Mouse (Mus musculus) neutrophil, adult 59 days (primary cell): ENCODE measurements around the gene Klhdc3. TPM values are rescaled to one million over a fixed set of nuclear protein-coding genes. Genes with fewer than 3 reads are reported as not detected.

Source experiments
- total RNA-seq, 2 experiments: library from RNA; stranded (reverse); gene quantifications; 1 replicate in 1 of 2; 2 replicates in 1 of 2; pipeline ENCODE4 v1.2.4; 2023

Klhdc3 gene
- total RNA-seq: 10 to 100 TPM; 48.5 to 51.8 TPM

GRCm38 (mm10) chr17:46680760-46681373 is at the start of gene Klhdc3:
TSS of gene Klhdc3 (minus strand) at chr17:46680914.

GRCm38 (mm10) chr17:46728904-46729318 is 48.2 kb upstream of the Klhdc3 start, which contains the start of gene Gnmt:
TSS of gene Gnmt (minus strand) at chr17:46729168.

DNA sequence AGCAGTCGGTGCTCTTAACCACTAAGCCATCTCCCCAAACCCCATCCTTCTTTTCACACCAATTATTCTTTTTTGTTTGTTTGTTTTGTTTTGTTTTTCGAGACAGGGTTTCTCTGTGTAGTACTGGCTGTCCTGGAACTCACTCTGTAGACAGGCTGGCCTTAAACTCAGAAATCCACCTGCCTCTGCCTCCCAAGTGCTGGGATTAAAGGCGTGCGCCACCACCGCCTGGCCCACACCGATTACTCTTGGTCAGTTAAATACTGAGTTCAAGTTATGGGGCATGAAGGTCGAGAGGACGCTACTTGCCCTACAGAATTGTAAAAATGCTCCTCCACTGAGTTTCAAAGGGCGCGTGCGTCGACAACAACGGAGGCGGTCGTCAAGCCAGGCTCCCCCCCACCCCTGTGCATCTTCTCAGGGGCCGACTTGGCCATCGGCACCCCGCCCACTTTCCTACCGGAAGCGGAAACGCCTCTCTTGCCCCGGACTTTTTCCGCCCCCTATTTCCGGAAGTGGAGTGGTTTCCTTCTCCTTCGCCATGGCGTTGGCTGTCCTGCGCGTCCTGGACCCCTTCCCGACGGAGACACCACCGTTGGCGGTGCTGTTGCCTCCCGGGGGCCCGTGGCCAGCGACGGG is 30.4 kb upstream of the Klhdc3 start, which contains the start of gene Pex6:
Pex6 (plus strand) TSS at position 505 of the 639 bp plus-strand sequence.

GRCm38 (mm10) chr17:46704887-46705835 is 24.4 kb upstream of the Klhdc3 start, which contains the start of gene Ppp2r5d:
TSS of gene Ppp2r5d (minus strand) at chr17:46705111.

GRCm38 (mm10) chr17:46678416-46678815 is 2.3 kb downstream of the Klhdc3 start, which contains the start of gene Mea1:
TSS of gene Mea1 (plus strand) at chr17:46678793.

DNA sequence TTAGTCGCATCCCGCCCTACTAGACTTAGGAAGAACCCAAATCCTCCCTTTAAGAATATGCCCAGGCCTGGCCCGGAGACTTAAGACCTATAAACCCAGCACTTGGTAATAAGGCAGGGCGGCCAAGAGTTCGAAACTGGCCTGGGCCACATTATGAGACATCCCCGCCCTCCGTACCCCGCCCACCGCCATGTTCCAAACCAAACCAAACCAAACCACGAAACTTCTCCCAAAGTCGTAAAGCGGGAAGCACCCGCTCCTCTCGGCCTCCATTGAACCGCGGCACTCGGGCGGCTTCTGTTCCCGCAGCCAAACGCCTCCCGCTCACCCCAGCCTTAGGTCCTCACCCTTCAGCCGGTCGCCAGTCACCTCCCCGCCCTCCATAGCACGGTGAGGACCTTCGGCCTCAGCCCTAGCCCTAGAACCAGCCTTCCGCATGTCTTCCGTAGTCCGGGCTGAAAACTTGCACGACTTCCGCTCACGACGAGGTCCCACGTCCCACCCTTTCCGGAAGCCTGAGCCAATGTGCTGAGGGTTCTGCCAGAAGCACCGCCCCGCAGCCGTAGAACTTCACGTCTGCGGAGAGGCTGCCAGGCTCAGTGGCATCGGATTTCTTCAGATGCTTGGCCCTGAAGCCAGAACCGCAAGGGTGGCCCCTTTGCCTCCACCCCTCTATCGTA is 6.7 kb downstream of the Klhdc3 start, which contains the start of gene Rrp36:
Rrp36 (minus strand) TSS at position 503 of the 680 bp plus-strand sequence.

GRCm38 (mm10) chr17:46650232-46651031 is 30.3 kb downstream of the Klhdc3 start, which contains the start of gene Cul7:
TSS of gene Cul7 (plus strand) at chr17:46650337.

DNA sequence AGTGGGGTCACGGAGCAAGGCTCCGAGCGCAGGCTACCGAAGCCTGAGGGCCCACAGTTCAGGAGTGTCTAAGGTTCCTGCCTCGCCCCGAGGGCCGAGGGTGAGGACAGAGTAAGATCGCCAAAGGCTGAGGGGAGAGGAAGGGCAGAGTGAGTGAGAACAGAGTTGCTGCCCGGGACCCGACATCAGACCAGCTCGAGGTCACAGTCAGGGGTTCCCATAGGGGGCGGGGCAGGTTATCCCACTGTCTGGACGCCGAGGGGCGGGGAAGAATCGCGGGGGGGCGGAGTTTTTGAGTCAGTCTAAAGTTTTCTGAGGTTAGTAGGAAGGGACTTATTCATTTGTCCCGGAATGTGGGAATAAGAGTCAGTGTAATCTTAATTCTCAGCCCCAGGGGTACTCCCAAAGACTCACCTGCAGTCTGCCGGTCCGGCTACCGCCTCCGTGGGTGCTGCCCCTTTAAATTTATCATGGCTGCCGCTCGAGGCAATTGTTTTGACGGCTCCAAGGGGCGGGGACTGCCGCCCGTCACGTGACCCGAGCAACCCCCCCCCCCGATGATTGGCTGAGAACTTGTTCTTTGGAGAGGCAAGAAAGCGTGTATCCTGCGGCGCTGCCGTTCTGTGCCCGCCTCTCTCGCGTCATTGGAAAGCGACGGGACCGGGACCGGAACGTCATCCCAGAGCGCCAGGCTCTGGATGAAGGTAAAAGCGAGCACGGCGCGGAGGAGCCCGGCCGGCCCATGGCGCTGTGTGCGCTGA is 35.0 kb downstream of the Klhdc3 start, which contains the start of the genes Klc4 and Mrpl2:
Klc4 (minus strand) TSS at position 462 of the 761 bp plus-strand sequence.
Mrpl2 (plus strand) TSS at position 669 of the 761 bp plus-strand sequence.

GRCm38 (mm10) chr17:46628791-46629684 is 51.7 kb downstream of the Klhdc3 start, which contains the start of gene Ptk7:
TSS of gene Ptk7 (minus strand) at chr17:46629504.

Other genes starting within 250 kb of the Klhdc3 start
- not detected for gene Slc22a7, start 242.5 kb downstream of the Klhdc3 start, total RNA-seq
- gene Ttbk1, start 193.2 kb downstream of the Klhdc3 start, total RNA-seq: not detected
- gene Dnph1, start 184.2 kb downstream of the Klhdc3 start, total RNA-seq: 1 to 10 TPM; 3.7 to 5.4 TPM
- 1 to 10 TPM; 3.3 to 4.3 TPM for gene Cul9, start 134.5 kb downstream of the Klhdc3 start, total RNA-seq
- gene Srf, start 124.7 kb downstream of the Klhdc3 start, total RNA-seq: 10 to 100 TPM; 51.5 to 56.3 TPM
- under 1 TPM; 0.33 to 0.57 TPM for gene Ptk7, start 51.4 kb downstream of the Klhdc3 start, total RNA-seq
- gene Klc4, start 34.9 kb downstream of the Klhdc3 start, total RNA-seq: 10 to 100 TPM; 22.9 to 26.0 TPM
- gene Mrpl2, start 34.7 kb downstream of the Klhdc3 start, total RNA-seq: 10 to 100 TPM; 22.4 to 22.6 TPM
- 1 to 10 TPM; 3.5 to 3.6 TPM for gene Cul7, start 30.6 kb downstream of the Klhdc3 start, total RNA-seq
- gene Rrp36, start 6.6 kb downstream of the Klhdc3 start, total RNA-seq: 10 to 100 TPM; 13.3 to 16.9 TPM
- 10 to 100 TPM; 41.6 to 50.6 TPM for gene Mea1, start 2.1 kb downstream of the Klhdc3 start, total RNA-seq
- gene Ppp2r5d, start 24.2 kb upstream of the Klhdc3 start, total RNA-seq: 10 to 100 TPM; 24.7 to 30.7 TPM
- 10 to 100 TPM; 19.7 to 20.7 TPM for gene Pex6, start 30.5 kb upstream of the Klhdc3 start, total RNA-seq
- 1 to 10 TPM; 3.2 to 4.0 TPM for gene Gnmt, start 48.3 kb upstream of the Klhdc3 start, total RNA-seq
- 100 to 1,000 TPM in 1 of 2 experiments, 10 to 100 TPM in 1; 84.1 to 101 TPM for gene Cnpy3, start 71.3 kb upstream of the Klhdc3 start, total RNA-seq
- not detected for gene Ptcra, start 82.8 kb upstream of the Klhdc3 start, total RNA-seq
- gene 2310039H08Rik, start 91.7 kb upstream of the Klhdc3 start, total RNA-seq: 10 to 100 TPM in 1 of 2 experiments, 1 to 10 TPM in 1; 9.7 to 10.0 TPM
- 10 to 100 TPM; 39.7 to 45.5 TPM for gene Rpl7l1, start 101.8 kb upstream of the Klhdc3 start, total RNA-seq
- 10 to 100 TPM; 33.6 to 43.1 TPM for gene Bicral, start 177.6 kb upstream of the Klhdc3 start, total RNA-seq
- 10 to 100 TPM; 12.2 to 13.9 TPM for gene Tbcc, start 209.8 kb upstream of the Klhdc3 start, total RNA-seq
- gene Prph2, start 229.5 kb upstream of the Klhdc3 start, total RNA-seq: not detected